Mouse (Mus musculus) embryonic facial prominence, embryonic 13.5 days (tissue): ENCODE measurements around the gene Abca9. TPM values are rescaled to one million over a fixed set of nuclear protein-coding genes. Genes with fewer than 3 reads are reported as not detected.

Experiments
- ATAC-seq: fragments of 200-750 bp; cut with Nextera tagmentation; 2 replicates; pipeline ENCODE4 v1.8.0; 2017; ENCODE audit warnings: low read depth; ENCODE audit not compliant: insufficient number of reproducible peaks, insufficient read depth, low FRiP score, low TSS enrichment
- H3K27ac ChIP-seq: fragments of 300-500 bp; sonication (generic); 2 replicates; pipeline ENCODE4 v1.5.1; 2015; ENCODE audit warnings: moderate library complexity, mild to moderate bottlenecking, inconsistent platforms
- H3K27me3 ChIP-seq: fragments of 300-500 bp; sonication (generic); 2 replicates; pipeline ENCODE4 v1.6.1; 2015; ENCODE audit warnings: mild to moderate bottlenecking, inconsistent platforms
- H3K36me3 ChIP-seq: fragments of 300-500 bp; sonication (generic); 2 replicates; pipeline ENCODE4 v1.6.1; 2015; ENCODE audit warnings: mild to moderate bottlenecking, inconsistent platforms
- H3K4me1 ChIP-seq: fragments of 300-500 bp; sonication (generic); 2 replicates; pipeline ENCODE4 v1.6.1; 2015; ENCODE audit warnings: inconsistent platforms
- H3K4me2 ChIP-seq: fragments of 300-500 bp; sonication (generic); 2 replicates; pipeline ENCODE4 v1.6.1; 2015; ENCODE audit warnings: moderate library complexity, mild to moderate bottlenecking, inconsistent platforms
- H3K4me3 ChIP-seq: fragments of 300-500 bp; sonication (generic); 2 replicates; pipeline ENCODE4 v1.5.1; 2015; ENCODE audit warnings: mild to moderate bottlenecking, inconsistent platforms
- H3K9ac ChIP-seq: fragments of 300-500 bp; sonication (generic); 2 replicates; pipeline ENCODE4 v1.6.1; 2015; ENCODE audit warnings: mild to moderate bottlenecking, inconsistent platforms
- H3K9me3 ChIP-seq: fragments of 300-500 bp; sonication (generic); 2 replicates; pipeline ENCODE4 v1.6.1; 2016; ENCODE audit warnings: inconsistent platforms
- WGBS: fragments of 180-500 bp; shearing (Covaris S2); methylation state at CpG from one replicate; pipeline ENCODE4 v1.1.7; 2015; ENCODE audit warnings: mixed read lengths; 5-methylcytosine and 5-hydroxymethylcytosine counted together
- polyA plus RNA-seq: library from polyadenylated mRNA; unstranded; fragments of >200 nt; fragmentation: Nextera tagmentation; extraction: Ambion mirVana; gene quantifications from 2 replicates; pipeline ENCODE4 v1.2.1, GENCODE M21; 2015

Gene Abca9
- polyA plus RNA-seq, 1 experiment from 2014 or later: 4.7 TPM

DNA sequence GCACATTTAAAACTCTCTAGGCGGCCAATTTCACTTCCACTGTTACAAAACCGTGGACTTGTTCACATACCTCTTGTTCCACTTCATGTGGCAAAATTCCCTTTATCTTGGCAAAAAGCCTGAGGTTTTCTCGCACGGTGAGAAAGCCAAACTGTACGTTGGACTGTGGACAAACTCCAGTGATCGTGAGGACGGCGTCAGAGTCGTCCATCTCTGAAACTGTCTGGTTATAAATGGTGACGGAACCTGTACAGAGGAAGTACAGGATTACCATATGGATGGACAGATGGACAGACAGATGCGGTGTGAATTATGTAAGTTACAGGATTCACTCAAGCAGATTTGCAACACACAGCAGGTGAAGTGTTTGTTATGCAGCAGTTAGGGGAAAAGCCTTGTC is 22.6 kb downstream of the Abca9 start:
- no peaks in the 10 kb centered on the region for H3K27me3 ChIP-seq
- WGBS: 89% methylated on average over 11 of the region's 11 CpGs
- no peak for ATAC-seq
- peaks cover 3% of the 10 kb centered on the region; the same call in 1 of the 2 replicates for H3K36me3 ChIP-seq
- H3K4me3 ChIP-seq: no peak overlapping the region
- H3K4me2 ChIP-seq: no peak overlapping the region
- H3K4me1 ChIP-seq: no peaks in the 10 kb centered on the region
- H3K9ac ChIP-seq: no peak overlapping the region
- H3K9me3 ChIP-seq: no peaks in the 10 kb centered on the region
- no peak overlapping the region for H3K27ac ChIP-seq

DNA sequence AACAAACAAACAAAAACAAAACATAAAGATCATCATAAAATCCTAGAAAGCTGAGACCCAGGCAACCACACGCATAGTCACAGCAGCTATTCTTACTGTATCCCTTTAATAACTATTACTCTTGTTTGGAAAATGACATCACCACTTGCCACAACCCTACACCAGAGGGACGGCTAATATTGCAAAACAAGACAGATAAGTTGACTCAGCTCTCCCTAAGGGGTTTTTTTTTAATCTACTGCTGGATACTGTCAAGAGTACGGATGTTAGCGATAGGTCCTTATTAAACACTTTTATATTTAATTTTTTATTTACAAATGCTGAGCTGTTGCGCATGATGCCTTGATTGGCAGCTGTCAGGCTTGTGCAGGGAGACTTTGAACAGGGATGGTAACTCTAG is 37.2 kb downstream of the Abca9 start:
- H3K4me3 ChIP-seq: no peak overlapping the region
- H3K9ac ChIP-seq: no peak overlapping the region
- 74% methylated on average over 5 of the region's 5 CpGs for WGBS
- ATAC-seq: no peak
- no peak overlapping the region for H3K4me2 ChIP-seq
- H3K4me1 ChIP-seq: no peaks in the 10 kb centered on the region
- no peaks in the 10 kb centered on the region for H3K36me3 ChIP-seq
- no peaks in the 10 kb centered on the region for H3K9me3 ChIP-seq
- no peak overlapping the region for H3K27ac ChIP-seq
- no peaks in the 10 kb centered on the region for H3K27me3 ChIP-seq

DNA sequence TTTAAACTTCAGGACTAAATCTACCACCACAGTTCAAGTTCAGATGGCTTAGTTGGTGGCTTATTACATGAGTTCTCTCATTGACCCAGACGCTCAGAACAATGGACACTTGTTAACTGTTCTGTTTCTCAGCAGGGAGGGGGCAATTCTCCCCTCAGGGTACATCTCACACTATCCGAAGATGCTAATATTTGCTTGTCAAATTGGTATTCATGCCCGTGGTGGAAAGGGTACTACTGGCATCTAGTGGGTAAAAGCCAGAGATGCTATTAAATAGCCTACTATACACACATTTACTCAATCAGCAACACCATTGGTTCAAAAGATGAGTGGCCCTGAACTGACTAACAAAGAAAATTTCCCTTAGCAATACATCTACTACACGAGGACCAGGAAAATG is 56.9 kb downstream of the Abca9 start:
- ATAC-seq: no peak
- Histone ChIP-seq H3K9ac (no peak overlapping the region), H3K4me2 (no peak overlapping the region), H3K27ac (no peak overlapping the region), H3K36me3 (no peaks in the 10 kb centered on the region), H3K9me3 (no peaks in the 10 kb centered on the region), H3K27me3 (no peaks in the 10 kb centered on the region), H3K4me1 (no peaks in the 10 kb centered on the region), H3K4me3 (no peak overlapping the region)
- 45% methylated on average over 4 of the region's 4 CpGs for WGBS

DNA sequence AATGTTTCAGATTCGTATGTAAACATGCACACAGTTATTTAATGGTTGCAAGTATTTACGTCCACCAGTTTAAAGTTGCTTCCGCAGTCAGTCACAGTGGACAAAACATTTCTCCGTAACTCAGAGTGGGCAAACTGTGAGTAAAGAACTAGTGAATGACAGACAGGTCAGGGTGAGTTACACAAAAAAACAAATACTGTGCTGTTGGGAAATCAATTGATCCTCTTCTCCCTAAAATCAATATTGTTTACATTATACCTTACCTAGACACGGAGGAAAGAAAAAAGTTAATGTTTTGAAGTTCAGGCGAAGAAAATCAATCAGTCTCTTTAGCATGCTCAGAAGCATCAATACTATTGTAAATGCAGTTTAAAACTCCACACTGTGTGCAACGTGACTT is 66.6 kb downstream of the Abca9 start:
- ATAC-seq: no peak
- Histone ChIP-seq H3K4me1 (no peaks in the 10 kb centered on the region), H3K27ac (no peak overlapping the region), H3K36me3 (0 out of 2 replicates have a peak, but pooled peaks cover 2% of the 10 kb centered on the region), H3K4me2 (no peak overlapping the region), H3K9ac (no peak overlapping the region), H3K9me3 (no peaks in the 10 kb centered on the region), H3K27me3 (no peaks in the 10 kb centered on the region), H3K4me3 (no peak overlapping the region)
- 86% methylated on average over 7 of the region's 7 CpGs for WGBS

DNA sequence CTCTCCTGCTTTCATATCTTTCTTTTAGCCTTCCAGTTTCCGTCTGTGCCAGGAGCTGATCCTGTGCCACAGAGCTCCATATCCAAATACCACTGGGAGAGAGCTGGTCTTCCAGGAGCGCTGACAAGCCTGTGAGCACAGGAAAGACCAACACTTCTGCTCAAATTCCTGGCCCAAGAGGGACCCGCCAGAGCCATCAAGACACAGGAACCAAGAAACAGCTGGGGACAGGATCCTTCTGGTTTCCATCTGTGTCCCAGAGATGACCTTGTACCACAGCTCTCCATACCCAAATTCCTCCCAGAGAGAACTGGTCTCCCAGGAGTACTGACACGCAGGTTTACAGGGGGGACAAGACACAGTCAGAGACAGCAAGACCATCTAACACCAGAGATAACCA is 69.1 kb downstream of the Abca9 start:
- H3K9me3 ChIP-seq: no peaks in the 10 kb centered on the region
- H3K4me3 ChIP-seq: no peak overlapping the region
- ATAC-seq: no peak
- H3K4me1 ChIP-seq: no peaks in the 10 kb centered on the region
- no peak overlapping the region for H3K27ac ChIP-seq
- H3K27me3 ChIP-seq: no peaks in the 10 kb centered on the region
- H3K36me3 ChIP-seq: no peaks in the 10 kb centered on the region
- no peak overlapping the region for H3K4me2 ChIP-seq
- 67% methylated on average over 4 of the region's 4 CpGs for WGBS
- H3K9ac ChIP-seq: no peak overlapping the region

DNA sequence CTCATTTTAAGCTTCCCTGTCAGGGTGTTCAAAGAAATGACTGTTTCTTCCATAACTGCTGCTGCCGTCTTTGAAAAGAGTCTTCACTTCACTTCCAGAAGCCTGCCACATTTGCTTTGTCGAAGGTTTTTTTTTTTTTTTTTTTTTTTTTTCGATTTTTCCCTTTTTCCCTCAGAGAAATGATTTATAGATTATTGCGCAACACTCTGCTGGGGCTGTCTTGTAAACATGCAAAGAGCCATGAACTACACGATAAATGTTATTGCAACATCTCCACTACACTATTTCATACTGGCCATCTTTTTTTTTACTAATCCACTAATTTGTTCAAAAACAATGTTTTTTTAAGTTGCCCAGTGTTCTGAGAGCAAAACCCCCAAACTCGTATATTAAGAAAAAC is 70.5 kb downstream of the Abca9 start:
- H3K4me3 ChIP-seq: no peak overlapping the region
- no peaks in the 10 kb centered on the region for H3K27me3 ChIP-seq
- H3K4me1 ChIP-seq: no peaks in the 10 kb centered on the region
- no peak for ATAC-seq
- H3K9ac ChIP-seq: no peak overlapping the region
- H3K36me3 ChIP-seq: no peaks in the 10 kb centered on the region
- WGBS: 76% methylated on average over 6 of the region's 6 CpGs
- no peaks in the 10 kb centered on the region for H3K9me3 ChIP-seq
- H3K4me2 ChIP-seq: no peak overlapping the region
- H3K27ac ChIP-seq: no peak overlapping the region

DNA sequence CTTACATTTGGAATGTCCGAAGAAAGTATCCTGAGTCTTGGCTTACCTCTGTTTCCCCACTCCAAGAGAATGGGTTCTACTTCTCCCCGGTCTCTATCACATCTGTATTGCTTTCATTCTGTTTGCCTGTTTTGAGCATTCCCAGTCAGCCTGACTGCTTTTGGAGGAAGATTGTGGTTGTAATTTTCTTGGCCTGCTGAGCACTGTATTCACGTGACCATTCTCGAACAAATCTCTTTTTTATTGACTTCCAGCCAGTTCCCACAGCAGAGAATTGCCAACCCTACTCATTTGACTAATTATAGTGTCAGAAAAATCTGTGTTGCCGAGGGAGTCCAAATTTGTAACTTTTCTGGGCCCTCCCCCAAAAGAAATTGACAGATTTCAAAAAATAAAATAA is 72.1 kb downstream of the Abca9 start, which contains the start of gene Abca8a:
Gene Abca8a, minus strand, starts transcription at position 121 of the 400 bp plus-strand sequence.
- no peaks in the 10 kb centered on the region for H3K27me3 ChIP-seq
- no peaks in the 10 kb centered on the region for H3K9me3 ChIP-seq
- peak within 1 kb of the TSS; percentile 17; the same call in 1 of the 2 replicates for H3K4me2 ChIP-seq
- peak within 1 kb of the TSS; percentile 51 for H3K27ac ChIP-seq
- WGBS: 59% methylated on average over 5 of the region's 5 CpGs
- H3K9ac ChIP-seq: no peak within 1 kb of the TSS
- H3K36me3 ChIP-seq: no peaks in the 10 kb centered on the region
- no peaks in the 10 kb centered on the region for H3K4me1 ChIP-seq
- no peak within 1 kb of the TSS for H3K4me3 ChIP-seq
- ATAC-seq: no peak

DNA sequence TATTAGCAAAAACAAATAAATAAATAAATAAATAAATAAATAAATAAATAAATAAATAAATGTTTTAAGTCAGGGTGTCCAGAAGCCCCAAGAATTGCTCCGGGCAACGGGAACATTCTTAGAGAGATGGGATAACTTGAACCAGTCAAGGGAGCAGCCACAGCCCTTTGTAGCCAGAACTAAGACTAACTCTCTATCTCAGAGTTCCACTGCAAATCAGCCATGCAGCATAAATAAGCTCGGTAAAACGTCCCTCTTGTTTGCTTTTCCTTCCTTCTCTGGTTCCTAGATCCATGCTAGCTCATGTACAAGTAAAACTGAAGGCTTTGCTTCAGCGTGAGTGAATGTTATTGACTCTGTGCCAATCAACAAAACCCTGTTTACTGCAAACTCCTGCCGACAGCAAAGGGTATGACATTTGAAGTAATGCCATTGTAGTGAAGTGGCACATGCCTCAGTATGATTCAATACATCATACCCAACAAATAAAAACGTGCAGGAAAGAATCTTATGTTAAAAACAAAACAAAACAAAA is 73.1 kb downstream of the Abca9 start:
- Histone ChIP-seq H3K27me3 (no peaks in the 10 kb centered on the region), H3K4me2 (peak overlapping the region; percentile 17; the same call in 1 of the 2 replicates), H3K27ac (peak overlapping the region; percentile 23; the same call in 1 of the 2 replicates), H3K9me3 (no peaks in the 10 kb centered on the region), H3K9ac (no peak overlapping the region), H3K4me3 (no peak overlapping the region), H3K36me3 (no peaks in the 10 kb centered on the region), H3K4me1 (no peaks in the 10 kb centered on the region)
- WGBS: 55% methylated on average over 7 of the region's 7 CpGs
- ATAC-seq: no peak

DNA sequence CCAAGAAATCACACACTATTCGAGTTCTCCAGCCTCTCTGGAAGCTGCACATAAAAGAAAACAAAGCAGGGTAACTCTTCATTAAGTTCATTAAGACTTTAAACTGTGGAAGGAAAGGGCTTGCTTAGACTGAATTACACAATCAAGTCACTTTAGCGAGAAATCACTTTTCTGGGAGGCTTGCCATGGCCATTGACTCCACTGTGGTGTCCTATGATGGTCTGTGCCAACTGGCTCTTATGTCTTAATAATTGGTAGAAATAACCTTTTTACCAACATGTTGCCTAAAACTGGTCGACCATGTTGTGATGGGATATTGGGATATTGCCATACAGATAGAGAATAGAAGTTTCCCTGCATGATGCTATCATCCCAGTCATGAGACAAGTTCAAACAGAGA is 73.8 kb downstream of the Abca9 start:
- H3K4me3 ChIP-seq: no peak overlapping the region
- 78% methylated on average over 3 of the region's 3 CpGs for whole genome bisulfite sequencing
- no peak for ATAC-seq
- no peaks in the 10 kb centered on the region for H3K27me3 ChIP-seq
- H3K9me3 ChIP-seq: no peaks in the 10 kb centered on the region
- no peak overlapping the region for H3K9ac ChIP-seq
- H3K27ac ChIP-seq: no peak overlapping the region
- no peaks in the 10 kb centered on the region for H3K4me1 ChIP-seq
- H3K4me2 ChIP-seq: no peak overlapping the region
- no peaks in the 10 kb centered on the region for H3K36me3 ChIP-seq

DNA sequence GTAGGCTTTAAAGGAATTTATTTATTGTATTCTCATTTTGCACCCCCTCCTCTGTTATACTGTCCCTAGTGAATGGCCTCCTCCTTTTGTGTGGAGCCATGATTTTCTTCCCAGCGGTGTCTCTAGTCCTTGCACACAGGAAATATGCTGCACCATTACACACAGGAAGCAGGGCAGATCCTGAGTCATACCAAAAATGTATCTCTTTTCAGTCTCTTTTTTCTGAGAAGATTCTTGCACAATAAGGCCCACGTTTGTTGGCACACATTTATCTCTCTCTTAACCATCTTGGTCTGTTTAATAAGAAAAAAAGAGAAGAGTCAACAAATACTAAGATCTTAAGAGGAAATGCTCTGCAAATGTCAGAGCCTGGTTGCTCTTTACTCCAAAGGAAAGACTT is 76.7 kb downstream of the Abca9 start:
- no peaks in the 10 kb centered on the region for H3K36me3 ChIP-seq
- no peaks in the 10 kb centered on the region for H3K9me3 ChIP-seq
- no peaks in the 10 kb centered on the region for H3K27me3 ChIP-seq
- no peak overlapping the region for H3K4me3 ChIP-seq
- WGBS: 72% methylated on average over 2 of the region's 2 CpGs
- no peak overlapping the region for H3K4me2 ChIP-seq
- H3K27ac ChIP-seq: no peak overlapping the region
- ATAC-seq: no peak
- no peak overlapping the region for H3K9ac ChIP-seq
- H3K4me1 ChIP-seq: no peaks in the 10 kb centered on the region

DNA sequence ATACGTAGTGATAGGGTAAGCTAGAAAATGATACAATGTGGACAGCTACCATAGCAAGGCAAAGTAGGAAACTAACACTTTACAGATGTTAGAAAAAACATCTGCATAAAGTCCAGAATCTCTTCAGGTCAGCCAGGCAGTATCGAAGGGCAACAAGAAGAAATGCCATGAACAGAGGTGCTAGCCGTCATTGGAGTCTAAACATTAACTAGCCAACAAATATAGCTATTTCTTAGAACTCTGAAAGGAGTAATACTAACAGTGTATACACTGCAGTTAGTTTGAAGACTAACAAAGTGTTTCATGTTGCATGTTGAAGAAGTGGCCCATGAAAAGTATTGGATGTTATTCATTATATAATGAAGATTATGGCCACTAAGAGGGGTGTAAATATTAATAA is 95.8 kb downstream of the Abca9 start:
- H3K9ac ChIP-seq: no peak overlapping the region
- 71% methylated on average over 3 of the region's 3 CpGs for WGBS

DNA sequence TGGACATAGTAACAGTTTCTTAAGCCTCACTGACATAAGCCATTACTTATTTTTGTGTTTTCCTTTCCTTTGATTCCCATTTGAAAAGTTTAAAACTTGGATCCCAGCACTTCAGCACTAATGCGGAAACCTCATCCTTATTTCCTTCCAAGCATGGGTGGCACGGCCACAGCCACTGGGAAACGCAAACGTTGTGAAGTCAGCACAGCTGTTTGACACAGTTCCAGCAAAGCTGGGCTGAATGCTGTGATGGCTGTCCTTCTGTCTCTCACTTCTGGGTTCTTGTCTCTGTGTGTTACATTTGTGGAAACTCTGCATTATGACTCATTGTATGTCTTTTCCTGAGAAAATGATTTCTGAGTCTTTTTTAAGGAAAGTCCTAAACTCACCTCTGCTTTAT is 107.0 kb downstream of the Abca9 start:
- H3K9me3 ChIP-seq: no peaks in the 10 kb centered on the region
- H3K27me3 ChIP-seq: no peaks in the 10 kb centered on the region
- no peak overlapping the region for H3K4me3 ChIP-seq
- no peak overlapping the region for H3K9ac ChIP-seq
- H3K27ac ChIP-seq: no peak overlapping the region
- H3K36me3 ChIP-seq: no peaks in the 10 kb centered on the region
- H3K4me1 ChIP-seq: no peaks in the 10 kb centered on the region
- H3K4me2 ChIP-seq: no peak overlapping the region
- WGBS: 38% methylated on average over 4 of the region's 4 CpGs
- no peak for ATAC-seq

More for the DNA sequence above, 95.8 kb downstream of the Abca9 start:
- no peaks in the 10 kb centered on the region for H3K9me3 ChIP-seq
- H3K36me3 ChIP-seq: no peaks in the 10 kb centered on the region
- H3K4me2 ChIP-seq: no peak overlapping the region
- no peak overlapping the region for H3K27ac ChIP-seq
- no peak overlapping the region for H3K4me3 ChIP-seq
- no peaks in the 10 kb centered on the region for H3K27me3 ChIP-seq
- ATAC-seq: no peak
- no peaks in the 10 kb centered on the region for H3K4me1 ChIP-seq
